Mouse (Mus musculus): ENCODE data around the gene Kcnq2. TPM values are rescaled to one million over a fixed set of nuclear protein-coding genes. Genes with fewer than 3 reads are reported as not detected.
A peak's percentile ranks its signal among the peaks of the same experiment; 100 is the strongest.

The Kcnq2 gene
- 41.7 and 43.1 TPM in 2 replicates for polyA plus RNA-seq (2016; fragmentation: Nextera tagmentation; extraction: Ambion mirVana)

DNA sequence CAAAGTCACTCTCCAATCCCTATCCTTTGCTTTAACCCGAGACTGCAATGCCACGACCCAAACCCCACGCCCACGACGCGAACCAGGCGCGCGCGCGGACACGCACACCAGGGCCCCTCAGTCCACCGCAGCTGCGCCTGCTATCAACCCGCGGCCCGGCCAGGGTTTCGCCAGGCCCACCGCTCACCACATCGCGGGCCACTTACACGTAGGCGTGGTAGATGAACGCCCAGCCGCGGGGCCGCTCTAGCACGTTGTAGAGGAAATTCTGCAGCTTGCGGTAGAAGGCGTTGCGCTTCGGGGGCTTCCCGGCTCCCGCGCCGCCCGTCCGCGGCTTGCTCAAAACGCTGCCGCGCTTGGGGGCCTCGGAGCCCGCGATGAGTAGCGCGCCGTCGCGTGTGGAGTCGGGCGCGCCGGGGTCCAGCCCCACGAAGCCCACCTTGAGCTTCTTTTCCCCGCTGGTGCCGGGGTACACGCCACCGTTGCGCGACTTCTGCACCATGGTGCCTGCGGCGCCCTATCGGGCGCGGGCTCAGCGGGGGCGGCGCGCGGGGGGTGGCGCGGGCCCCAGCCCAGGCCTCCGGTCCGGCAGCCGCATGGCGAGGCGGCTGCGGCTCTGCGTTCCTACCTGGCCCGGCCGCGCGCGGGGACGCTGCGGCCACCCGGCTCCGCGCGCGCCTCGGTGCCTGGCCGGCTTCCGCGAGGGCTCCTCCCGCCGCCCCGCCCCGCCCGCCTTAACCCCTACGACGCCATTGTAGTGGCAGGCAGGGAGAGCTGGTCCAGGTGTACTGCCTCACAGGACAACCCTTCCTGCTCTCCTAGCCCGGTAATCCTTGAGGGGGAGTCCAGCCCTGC is at the start of gene Kcnq2:
Gene Kcnq2 (minus strand): TSS at position 710 of the 855 bp plus-strand sequence.
- Histone ChIP-seq H3K9me3 (replicated peaks) (no peaks in the 10 kb centered on the region), H3K9ac (peak within 1 kb of the TSS; percentile 89), H3K27me3 (peaks cover 62% of the 10 kb centered on the region), H3K4me1 (peaks cover 25% of the 10 kb centered on the region), H3K36me3 (no peaks in the 10 kb centered on the region), H3K4me3 (peak within 1 kb of the TSS; percentile 72), H3K4me2 (replicated peaks) (peak within 1 kb of the TSS; percentile 80), H3K27ac (peak within 1 kb of the TSS; percentile 94)
- WGBS, result under 1% methylated on average over 94 of the region's 104 CpGs
- peak; percentile 88 for ATAC-seq (ENCODE audit: low FRiP score)

DNA sequence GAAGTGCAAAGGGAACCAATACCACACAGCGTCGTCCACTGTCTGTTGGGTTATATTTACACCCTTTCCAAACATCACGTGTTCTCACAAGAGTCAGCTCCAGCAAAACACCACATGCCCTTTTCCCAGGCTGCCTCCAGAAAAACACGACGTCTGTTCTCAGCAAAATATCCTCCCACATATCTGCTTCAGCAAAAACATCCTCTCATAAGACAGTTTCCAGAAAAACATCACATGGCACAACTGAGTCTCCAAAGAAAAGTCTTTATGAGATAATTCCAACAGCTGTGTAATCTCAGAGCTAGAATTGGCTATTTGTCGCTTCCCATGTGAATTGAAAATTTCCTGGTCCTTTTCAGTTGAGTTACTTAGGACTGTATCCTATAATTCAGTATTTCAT is 45.8 kb upstream of the Kcnq2 start:
- ATAC-seq (ENCODE audit: low FRiP score), result no peak
- Histone ChIP-seq H3K36me3 (no peaks in the 10 kb centered on the region), H3K27me3 (no peaks in the 10 kb centered on the region), H3K9me3 (replicated peaks) (no peaks in the 10 kb centered on the region), H3K4me1 (no peaks in the 10 kb centered on the region; the same call in 1 of the 2 replicates), H3K9ac (no peak overlapping the region), H3K27ac (no peak overlapping the region), H3K4me3 (no peak overlapping the region), H3K4me2 (replicated peaks) (no peak overlapping the region)
- 87% methylated on average over 6 of the region's 6 CpGs for WGBS

DNA sequence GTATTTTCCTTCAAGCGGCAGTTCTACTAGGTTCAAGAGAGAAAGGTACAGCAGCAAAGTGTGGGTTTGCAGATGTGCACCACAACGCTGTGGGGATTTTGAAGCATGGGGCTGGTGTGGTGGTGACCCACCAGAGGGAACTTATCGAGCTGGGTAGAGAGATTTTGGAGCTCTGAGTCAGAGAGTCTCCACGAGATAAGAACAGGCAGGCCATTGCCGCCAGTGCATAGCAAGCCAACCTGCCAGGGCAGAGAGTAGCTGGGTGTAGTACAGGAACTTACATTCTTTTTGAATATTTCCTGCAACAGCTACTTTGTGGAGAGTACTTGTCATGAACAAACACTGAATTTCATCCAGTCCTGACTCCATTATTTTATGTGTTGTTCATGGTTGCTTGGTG is 43.4 kb upstream of the Kcnq2 start:
- no peak for ATAC-seq (ENCODE audit: low FRiP score)
- H3K9me3 ChIP-seq (replicated peaks), result no peaks in the 10 kb centered on the region
- H3K4me1 ChIP-seq, result no peaks in the 10 kb centered on the region
- no peak overlapping the region for H3K4me3 ChIP-seq
- WGBS, result 84% methylated on average over 5 of the region's 5 CpGs
- no peaks in the 10 kb centered on the region for H3K36me3 ChIP-seq
- no peak overlapping the region for H3K4me2 ChIP-seq (replicated peaks)
- no peak overlapping the region for H3K9ac ChIP-seq
- no peaks in the 10 kb centered on the region for H3K27me3 ChIP-seq
- no peak overlapping the region for H3K27ac ChIP-seq

DNA sequence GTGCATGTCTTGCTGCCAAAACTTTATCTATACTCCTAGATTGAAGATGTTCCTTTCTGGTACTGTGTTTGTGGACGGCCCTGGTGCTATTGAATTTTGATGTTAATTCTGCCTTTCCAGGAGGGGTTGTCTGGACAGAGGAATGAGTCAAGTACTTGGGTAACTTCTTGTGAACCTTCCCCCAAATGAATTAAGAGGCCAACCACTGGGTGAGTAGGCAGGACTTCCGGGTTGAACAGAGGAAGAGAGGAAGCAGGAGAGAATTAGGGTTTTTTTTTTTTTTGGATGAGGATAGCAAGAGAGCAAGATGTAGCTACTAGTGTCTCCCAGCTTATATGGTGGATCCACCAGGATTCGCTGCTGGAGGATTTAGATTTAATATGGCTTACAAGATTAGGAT is 42.9 kb upstream of the Kcnq2 start:
- Histone ChIP-seq H3K36me3 (no peaks in the 10 kb centered on the region), H3K4me3 (no peak overlapping the region), H3K27me3 (no peaks in the 10 kb centered on the region), H3K4me1 (no peaks in the 10 kb centered on the region), H3K9me3 (replicated peaks) (no peaks in the 10 kb centered on the region), H3K4me2 (replicated peaks) (no peak overlapping the region), H3K9ac (no peak overlapping the region), H3K27ac (no peak overlapping the region)
- no peak for ATAC-seq (ENCODE audit: low FRiP score)
- WGBS, result 83% methylated on average over 3 of the region's 3 CpGs

DNA sequence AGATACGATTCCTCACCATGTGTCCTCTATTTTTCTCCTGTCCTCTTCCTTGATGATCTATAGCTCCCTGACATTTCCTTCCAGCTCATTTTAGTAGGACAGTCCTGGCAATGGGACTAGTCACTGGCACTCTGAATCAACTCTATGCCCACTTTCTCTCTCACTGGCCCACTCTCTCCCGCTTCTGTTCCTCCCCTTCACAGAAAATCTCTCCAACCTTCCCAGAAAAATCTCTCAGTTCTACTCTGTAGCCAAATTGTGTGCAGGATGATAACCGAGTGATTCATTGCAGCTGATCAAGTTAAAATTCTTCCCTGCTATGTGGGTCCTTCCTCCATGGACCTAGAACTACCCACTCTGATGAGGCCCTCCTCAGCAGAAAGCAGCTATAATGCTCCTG is 39.5 kb upstream of the Kcnq2 start:
- Histone ChIP-seq H3K27ac (no peak overlapping the region), H3K36me3 (no peaks in the 10 kb centered on the region)
- WGBS, result 91% methylated on average over 3 of the region's 3 CpGs

DNA sequence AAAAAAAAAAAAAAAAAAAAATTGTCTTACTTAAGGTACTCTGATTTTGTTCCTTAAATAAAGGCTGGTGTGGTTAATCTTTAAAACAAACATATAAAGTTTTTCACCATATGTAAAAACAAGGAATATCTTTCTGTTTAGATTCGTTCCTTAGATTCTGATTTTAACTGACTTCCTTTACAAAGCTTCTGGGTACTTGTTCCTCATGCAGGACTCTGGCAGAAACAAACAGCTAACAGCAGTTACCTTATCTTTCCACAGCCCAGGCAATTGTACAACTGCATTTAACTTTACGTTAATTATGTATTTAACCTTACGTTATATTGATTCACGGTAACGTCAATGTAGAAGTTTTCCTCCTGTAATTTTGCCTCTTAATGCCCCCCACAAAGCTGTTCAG is 31.4 kb upstream of the Kcnq2 start:
- Histone ChIP-seq H3K27ac (no peak overlapping the region), H3K36me3 (no peaks in the 10 kb centered on the region), H3K27me3 (no peaks in the 10 kb centered on the region; the same call in 1 of the 2 replicates), H3K4me3 (no peak overlapping the region), H3K4me1 (no peaks in the 10 kb centered on the region), H3K9ac (no peak overlapping the region), H3K4me2 (replicated peaks) (no peak overlapping the region), H3K9me3 (replicated peaks) (no peaks in the 10 kb centered on the region)
- 89% methylated on average over 5 of the region's 5 CpGs for WGBS
- no peak for ATAC-seq (ENCODE audit: low FRiP score)

More for the DNA sequence above, 39.5 kb upstream of the Kcnq2 start:
- Histone ChIP-seq H3K4me3 (no peak overlapping the region), H3K9ac (no peak overlapping the region), H3K4me1 (no peaks in the 10 kb centered on the region), H3K4me2 (replicated peaks) (no peak overlapping the region), H3K27me3 (no peaks in the 10 kb centered on the region), H3K9me3 (replicated peaks) (no peaks in the 10 kb centered on the region)
- ATAC-seq (ENCODE audit: low FRiP score), result no peak

DNA sequence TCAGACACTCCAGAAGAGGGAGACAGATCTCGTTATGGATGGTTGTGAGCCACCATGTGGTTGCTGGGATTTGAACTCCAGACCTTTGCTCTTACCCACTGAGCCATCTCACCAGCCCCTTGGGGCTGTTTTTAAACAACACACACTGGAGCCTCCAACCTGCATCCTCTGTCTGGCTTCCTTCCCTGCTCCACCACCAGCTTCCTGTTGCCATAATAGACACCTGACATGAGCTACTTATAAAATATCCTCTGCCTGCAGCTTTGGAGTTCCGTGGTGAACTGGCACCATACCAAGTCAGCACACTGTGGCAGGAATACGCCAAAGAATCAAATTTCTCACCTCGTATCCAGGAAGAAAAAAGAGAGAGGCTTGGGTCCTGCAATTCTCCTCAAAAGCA is 25.7 kb upstream of the Kcnq2 start:
- no peaks in the 10 kb centered on the region for H3K36me3 ChIP-seq
- WGBS, result 76% methylated on average over 4 of the region's 4 CpGs
- ATAC-seq (ENCODE audit: low FRiP score), result no peak
- H3K27me3 ChIP-seq, result peaks cover 26% of the 10 kb centered on the region
- no peak overlapping the region for H3K4me2 ChIP-seq (replicated peaks)
- H3K4me1 ChIP-seq, result peaks cover 28% of the 10 kb centered on the region
- no peaks in the 10 kb centered on the region for H3K9me3 ChIP-seq (replicated peaks)
- H3K27ac ChIP-seq, result no peak overlapping the region
- no peak overlapping the region for H3K9ac ChIP-seq
- no peak overlapping the region for H3K4me3 ChIP-seq

DNA sequence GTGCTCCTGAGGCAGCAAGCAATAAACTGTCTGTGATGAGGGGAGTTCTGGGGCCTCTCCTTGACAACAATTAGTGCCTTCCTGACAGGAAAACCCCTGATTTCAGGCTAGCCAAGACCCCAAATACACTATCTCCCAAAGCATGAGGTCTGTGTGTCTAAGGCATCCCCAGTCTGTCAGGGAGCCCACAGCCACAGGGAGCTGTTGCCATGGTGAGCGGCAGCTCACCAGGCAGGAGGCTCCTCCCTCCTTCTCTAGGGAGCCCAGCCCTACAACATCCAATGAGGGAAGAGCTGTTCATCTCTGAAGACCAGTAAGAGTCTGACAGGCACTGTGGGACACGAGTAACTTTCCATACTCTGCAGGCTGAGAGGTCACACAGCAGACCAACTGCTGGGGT is 24.7 kb upstream of the Kcnq2 start:
- H3K9ac ChIP-seq, result no peak overlapping the region; the same call in 1 of the 2 replicates

DNA sequence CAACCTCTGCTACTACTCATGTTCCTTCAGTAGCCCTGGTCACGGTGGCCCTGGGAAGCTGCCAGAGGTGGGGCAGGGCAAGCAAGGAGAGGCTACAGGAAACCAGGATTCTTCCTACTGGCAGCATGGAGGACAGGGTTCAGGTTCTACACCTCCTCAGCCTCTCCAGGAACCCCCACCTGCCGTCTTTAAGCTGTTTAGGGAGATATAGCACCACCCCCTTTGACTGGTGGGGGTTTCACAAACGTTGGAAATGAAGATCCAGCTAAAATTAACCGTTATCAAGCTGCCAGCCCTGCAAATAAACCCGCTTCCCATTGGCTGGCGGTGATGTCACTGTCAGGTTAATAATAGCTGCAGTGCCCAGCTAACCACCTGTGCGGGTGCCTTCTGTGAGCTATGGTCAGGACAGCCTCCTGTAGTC is 24.0 kb upstream of the Kcnq2 start:
- H3K36me3 ChIP-seq, result no peaks in the 10 kb centered on the region
- H3K4me3 ChIP-seq, result no peak overlapping the region
- H3K9ac ChIP-seq, result no peak overlapping the region
- ATAC-seq (ENCODE audit: low FRiP score), result no peak
- H3K4me2 ChIP-seq (replicated peaks), result no peak overlapping the region
- 62% methylated on average over 7 of the region's 7 CpGs for WGBS
- H3K9me3 ChIP-seq (replicated peaks), result no peaks in the 10 kb centered on the region
- H3K4me1 ChIP-seq, result peaks cover 28% of the 10 kb centered on the region
- H3K27ac ChIP-seq, result no peak overlapping the region; the same call in 1 of the 2 replicates
- peaks cover 43% of the 10 kb centered on the region for H3K27me3 ChIP-seq

More for the DNA sequence above, 24.7 kb upstream of the Kcnq2 start:
- no peaks in the 10 kb centered on the region for H3K36me3 ChIP-seq
- ATAC-seq (ENCODE audit: low FRiP score), result peak; percentile 85
- peaks cover 28% of the 10 kb centered on the region for H3K4me1 ChIP-seq
- H3K4me2 ChIP-seq (replicated peaks), result peak overlapping the region; percentile 11; the same call in 1 of the 2 replicates
- peak overlapping the region; percentile 52 for H3K27ac ChIP-seq
- 0% methylated on average over 2 of the region's 2 CpGs for WGBS
- H3K9me3 ChIP-seq (replicated peaks), result no peaks in the 10 kb centered on the region
- H3K27me3 ChIP-seq, result peaks cover 37% of the 10 kb centered on the region
- H3K4me3 ChIP-seq, result no peak overlapping the region

DNA sequence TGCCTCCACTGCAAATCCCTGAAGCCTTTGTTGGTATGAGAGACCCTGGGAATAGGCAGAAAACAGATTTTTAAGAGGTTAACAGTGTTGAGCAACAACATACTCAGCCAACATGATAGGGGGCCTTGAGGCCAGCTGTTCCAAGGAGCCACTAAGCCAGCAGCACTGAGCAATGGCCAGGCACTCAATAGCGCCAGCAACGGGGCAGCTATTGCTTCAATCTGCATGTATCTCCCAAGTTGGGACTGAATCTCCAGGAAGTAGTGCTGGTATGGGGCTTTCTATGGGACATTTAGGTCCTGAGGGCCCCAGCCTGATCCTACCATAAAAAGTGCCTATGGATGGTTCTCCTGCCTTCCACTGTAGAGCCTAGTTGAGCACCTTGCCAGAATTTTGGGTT is 23.4 kb upstream of the Kcnq2 start:
- no peaks in the 10 kb centered on the region for H3K9me3 ChIP-seq (replicated peaks)
- no peak for ATAC-seq (ENCODE audit: low FRiP score)
- H3K4me1 ChIP-seq, result peaks cover 28% of the 10 kb centered on the region
- no peak overlapping the region for H3K27ac ChIP-seq
- WGBS, result 92% methylated on average over 2 of the region's 2 CpGs
- no peak overlapping the region for H3K4me3 ChIP-seq
- peaks cover 43% of the 10 kb centered on the region for H3K27me3 ChIP-seq
- H3K36me3 ChIP-seq, result no peaks in the 10 kb centered on the region
- no peak overlapping the region for H3K9ac ChIP-seq
- H3K4me2 ChIP-seq (replicated peaks), result no peak overlapping the region

DNA sequence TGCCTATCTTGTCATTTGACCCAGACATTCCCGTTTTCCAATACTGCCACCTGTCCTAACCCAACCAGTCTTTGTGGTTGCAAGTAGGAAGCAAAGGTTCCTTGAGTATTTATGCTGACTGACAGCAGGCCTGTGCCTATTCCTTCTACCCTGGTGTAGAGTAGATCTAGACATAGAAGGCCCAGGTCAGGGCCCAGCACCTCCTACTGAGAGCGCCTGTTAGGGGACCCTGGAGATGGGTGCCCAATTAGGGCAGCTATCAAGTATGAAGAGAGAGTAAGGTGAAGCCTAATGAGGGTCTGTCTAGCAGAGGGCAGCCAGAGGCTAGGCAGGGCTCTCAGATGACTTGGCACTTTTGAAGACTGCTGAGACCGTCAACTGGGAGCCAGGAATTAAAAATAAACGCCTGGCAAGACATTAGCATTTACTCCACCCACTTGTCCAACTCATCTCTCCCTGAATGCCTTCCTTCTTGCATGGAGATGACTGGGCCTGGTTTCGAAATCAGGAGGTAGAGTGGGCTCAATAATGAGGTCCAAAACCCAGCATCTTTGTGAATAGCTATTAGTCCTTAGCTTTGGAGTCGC is 22.7 kb upstream of the Kcnq2 start:
- Histone ChIP-seq H3K4me3 (no peak overlapping the region), H3K4me1 (peaks cover 28% of the 10 kb centered on the region), H3K9me3 (replicated peaks) (no peaks in the 10 kb centered on the region), H3K27me3 (peaks cover 45% of the 10 kb centered on the region), H3K27ac (no peak overlapping the region), H3K36me3 (no peaks in the 10 kb centered on the region), H3K9ac (no peak overlapping the region), H3K4me2 (replicated peaks) (no peak overlapping the region)
- WGBS, result 81% methylated on average over 6 of the region's 6 CpGs
- ATAC-seq (ENCODE audit: low FRiP score), result no peak

DNA sequence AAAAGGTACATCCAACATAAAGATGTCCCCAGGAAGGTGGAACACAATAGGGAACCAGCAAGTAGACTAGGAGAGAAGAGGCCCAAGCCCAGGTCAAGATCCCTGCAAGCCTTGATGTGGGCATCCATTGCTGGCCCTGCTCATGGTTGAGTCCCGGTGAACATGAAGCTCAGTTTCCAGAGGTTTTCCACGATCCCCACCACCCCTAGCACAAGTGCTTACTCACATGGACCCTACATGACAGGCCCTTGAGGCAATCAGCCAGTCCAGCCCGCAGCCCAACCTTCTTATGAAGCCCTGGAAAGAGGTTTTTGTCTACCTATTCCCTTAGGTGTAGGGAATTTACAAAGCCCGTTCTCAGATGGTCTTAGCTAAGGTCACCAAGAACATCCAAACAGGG is 22.1 kb upstream of the Kcnq2 start:
- Histone ChIP-seq H3K4me3 (peak overlapping the region; percentile 42), H3K27ac (peak overlapping the region; percentile 85), H3K27me3 (peaks cover 49% of the 10 kb centered on the region), H3K9me3 (replicated peaks) (no peaks in the 10 kb centered on the region), H3K4me1 (peaks cover 28% of the 10 kb centered on the region), H3K9ac (peak overlapping the region; percentile 64), H3K36me3 (no peaks in the 10 kb centered on the region), H3K4me2 (replicated peaks) (peak overlapping the region; percentile 66)
- 75% methylated on average over 4 of the region's 4 CpGs for WGBS
- ATAC-seq (ENCODE audit: low FRiP score), result no peak
